Mouse (Mus musculus): ENCODE measurements around the gene Olfm2.

Gene Olfm2

DNA sequence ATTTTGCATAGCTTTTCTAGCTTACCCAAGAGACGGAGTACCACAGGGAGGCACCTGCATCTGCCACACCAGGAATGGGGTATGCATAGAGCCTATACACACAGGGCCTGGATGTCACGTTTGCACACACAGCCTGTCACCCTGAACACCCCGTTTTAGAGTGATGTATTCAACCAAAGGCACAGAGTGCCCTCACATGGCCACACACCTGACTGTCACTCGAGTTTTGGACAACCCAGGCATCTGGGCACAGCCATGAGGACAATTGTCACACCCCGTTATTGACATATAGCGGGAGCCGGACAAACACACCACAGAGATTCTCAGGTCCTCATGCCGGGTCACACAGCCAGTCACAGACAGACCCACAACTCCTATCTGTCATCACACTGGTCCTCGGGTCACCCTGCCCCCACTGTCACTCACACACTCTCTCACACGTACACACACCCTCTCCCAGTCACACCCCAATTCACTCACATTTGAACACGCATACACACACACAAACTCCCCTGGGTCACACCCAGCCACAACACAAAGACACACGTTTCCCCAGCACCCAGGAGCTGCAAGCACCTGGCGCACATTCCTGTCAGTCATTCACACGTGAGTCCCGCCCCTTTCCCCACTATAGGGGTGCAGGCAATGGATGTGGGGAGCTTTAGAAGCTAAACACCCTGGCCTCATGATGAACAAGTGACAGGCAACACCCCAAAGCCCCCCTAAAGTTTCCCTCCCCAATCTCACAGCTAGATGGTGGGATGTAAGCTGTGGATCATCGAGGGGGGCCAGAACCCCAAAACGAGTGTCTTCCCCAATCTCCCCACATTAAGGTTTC, 801 bp downstream of the Olfm2 start:
- no peak for DNase-seq (ENCODE audit: low spot score in 2 of 2)

DNA sequence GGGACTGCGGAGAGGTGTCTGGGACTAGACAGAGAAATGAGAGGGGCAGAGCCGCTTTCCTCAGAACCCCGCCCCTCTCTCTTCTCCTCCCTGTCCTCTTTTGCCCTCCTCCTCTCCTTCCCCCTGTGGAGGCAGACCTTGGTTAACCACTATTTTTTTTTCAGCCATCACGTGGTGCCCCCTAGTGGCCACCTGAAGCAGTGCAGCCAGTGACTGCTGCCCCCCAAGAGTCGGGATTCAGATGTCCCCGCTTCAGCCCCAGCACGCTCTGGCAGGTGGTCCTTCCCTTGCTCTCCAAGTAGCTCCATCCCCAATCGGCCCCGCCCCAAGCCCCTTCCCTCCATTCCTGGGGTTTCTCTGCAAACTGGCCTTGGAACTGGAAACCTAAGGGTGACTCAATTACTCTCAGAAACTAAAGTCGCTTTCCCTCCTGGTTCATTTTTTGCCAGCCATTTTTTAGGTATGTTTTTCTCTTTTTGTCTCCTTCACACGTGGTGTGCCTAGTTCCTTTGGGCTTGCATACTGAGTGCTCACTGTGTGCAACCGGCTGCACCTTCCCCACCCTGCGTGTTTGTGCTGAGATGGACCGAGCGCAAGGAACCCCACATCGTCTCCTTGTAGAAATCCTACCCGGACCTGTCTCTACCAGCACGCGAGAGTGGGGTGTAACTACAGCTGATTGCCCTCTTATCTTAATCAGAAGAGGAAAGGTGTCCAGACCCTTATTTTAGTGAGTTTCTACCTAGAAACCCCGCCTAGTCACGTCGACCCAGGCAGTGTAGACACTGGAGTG, 2.0 kb downstream of the Olfm2 start:
- peak in 1 of 2 experiments; percentile 50 for DNase-seq (ENCODE audit: low spot score in 2 of 2)

DNA sequence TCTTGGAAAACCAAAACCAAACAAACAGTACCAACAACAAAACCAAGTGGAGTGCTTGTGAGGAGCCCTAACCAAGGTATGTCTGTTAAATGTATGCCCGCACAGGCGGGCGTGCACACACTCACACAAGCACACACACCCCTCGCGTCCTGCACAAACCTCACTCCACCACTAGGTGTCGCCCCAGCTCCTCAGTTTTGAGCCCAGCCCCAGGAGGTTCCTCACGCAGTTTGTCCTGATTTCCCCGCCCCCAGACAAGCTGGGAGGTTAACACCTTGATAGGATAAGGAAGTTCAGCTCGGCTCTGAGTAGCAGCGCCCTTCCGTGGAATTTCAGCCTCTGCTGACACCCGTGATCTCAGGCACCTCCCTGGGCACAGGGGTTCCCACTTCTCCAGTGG, 5.7 kb downstream of the Olfm2 start:
- DNase-seq (ENCODE audit: low spot score in 2 of 2), result peak; percentile 70 to 84

DNA sequence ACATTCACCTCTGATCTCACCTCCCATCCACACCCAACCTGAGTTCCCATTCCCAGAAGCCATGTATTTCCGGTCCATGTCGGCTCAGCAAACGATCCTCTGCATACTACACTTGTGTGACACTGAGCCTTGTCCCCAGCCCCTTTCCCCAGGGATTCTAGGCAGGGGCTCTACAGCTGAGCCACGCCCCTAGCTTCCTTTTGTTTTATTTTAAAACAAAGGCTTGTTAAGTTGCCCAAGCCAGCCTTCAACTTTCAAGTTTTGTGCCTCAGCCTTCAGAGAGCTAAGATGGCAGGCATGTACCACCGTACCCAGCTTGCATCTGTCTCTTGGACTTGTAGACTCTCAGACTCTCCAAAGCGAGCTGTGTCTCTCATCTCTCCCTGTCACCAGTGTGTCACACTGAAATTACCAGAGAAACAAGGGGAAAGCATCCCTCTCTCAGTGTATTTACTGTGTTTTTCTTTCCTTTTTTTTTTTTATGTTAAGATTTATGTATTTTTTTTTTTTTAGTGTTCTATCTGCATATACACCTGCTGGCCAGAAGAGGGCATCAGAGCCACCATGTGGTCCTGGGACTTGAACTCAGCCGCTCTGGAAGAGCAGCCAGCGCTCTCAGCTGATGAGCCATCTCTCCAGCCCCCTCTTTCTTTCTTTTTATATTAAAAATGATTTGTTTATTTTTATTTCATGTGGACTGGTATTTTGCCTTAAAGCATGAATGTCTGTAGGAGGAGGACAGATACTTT, 7.7 kb downstream of the Olfm2 start:
- DNase-seq (ENCODE audit: low spot score in 2 of 2), result peak in 1 of 2 experiments; percentile 23

DNA sequence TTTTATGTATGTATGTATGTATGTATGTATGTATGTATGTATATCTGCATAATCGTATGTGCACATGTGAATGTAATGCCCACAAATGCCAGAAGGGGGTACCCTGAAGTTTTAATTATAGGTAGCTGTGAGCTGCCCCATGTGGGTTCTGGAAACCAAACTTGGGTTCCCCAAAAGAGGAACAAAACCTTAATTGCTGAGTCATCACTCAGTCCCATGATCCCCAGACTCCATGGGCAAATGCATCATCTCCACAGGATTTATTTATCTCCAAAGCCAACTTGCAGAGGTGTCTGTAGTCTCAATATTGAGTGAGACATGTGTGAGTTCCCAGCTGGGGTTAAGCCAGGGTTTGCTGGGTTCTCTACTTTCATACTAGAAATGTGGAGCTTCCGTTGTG, 8.9 kb downstream of the Olfm2 start:
- DNase-seq (ENCODE audit: low spot score in 2 of 2), result no peak

DNA sequence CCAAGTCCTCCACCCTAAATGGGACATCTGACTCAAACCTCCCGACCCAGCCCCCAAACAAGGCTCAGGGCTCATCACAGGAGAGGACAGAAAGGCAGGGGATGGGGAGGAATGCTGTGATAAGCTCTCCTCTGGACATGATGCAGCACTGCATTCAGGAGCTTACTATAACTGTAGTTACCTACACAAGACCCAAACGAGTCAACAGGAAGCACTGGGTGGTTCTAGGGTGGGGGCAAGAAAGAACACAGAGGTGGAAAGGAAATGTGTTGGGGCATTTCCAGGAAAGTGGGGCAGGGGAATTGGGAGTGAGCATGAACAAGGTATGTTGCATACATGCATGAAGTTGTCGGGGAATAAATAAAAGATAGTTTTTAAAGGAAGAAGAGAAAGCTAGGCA, 11.5 kb downstream of the Olfm2 start:
- no peak for DNase-seq (ENCODE audit: low spot score in 2 of 2)

DNA sequence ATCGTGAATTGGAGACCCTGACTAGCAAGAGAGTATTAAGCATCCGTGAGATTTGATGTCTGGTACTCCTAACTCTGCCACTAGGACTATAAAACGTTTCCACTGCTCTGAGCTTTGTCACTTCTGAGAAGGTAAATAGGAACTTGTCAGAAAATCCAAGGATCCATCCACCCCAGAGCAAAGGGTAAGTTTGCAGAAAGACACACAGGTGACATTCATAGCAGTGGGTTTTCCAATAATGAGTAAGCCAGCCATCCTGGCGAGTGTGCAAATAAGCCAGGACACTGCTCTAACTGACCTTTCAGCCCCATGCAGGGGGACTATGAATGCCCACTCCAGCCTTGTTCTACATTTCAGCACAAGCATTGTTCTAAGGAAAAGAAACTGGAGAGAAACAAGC, 14.4 kb downstream of the Olfm2 start:
- DNase-seq (ENCODE audit: low spot score in 2 of 2), result no peak

DNA sequence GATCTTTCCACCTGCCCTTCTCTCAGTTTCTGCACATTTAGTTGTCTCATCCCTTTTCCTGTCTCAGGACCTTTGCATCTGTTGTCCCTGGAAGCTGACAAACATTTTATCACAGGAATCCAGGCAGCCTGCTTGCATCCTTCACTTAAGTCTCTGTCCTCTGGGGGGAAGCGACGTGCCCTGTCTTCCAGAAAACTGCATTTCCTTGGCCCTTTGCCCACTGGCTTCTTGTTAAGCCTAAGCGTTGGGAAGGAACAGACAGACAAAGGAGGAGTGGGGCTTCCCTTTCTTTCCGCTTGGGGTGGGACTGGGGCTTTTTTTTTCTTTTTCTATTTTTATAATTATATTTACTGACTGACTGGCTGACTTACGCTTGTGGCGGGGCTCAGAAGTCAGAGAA, 16.7 kb downstream of the Olfm2 start:
- DNase-seq (ENCODE audit: low spot score in 2 of 2), result no peak

DNA sequence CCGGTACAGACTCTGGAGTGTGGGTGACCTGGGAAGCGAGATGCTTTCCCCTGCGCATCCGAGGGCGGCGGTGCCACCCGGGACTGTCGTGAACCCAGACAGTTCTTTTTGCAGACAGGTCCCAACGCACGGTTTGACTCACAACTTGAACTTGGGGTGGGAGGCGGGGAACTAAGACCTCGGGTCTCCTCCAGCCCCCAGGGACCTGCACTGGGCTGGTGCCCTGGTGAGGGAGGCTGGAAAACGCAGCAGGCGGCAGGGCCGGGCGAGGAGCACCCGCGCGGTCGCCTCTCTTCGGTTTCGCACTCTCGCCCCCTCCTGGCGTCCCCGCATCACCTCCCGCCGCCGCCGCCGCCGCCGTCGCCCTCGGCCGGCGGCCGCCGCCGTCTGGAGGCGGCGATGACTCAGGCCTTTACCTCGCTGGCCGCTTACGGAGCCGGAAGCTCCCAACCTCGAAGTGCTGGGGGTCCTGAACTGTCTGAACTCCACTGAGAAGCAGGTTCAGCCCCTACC, 18.5 kb downstream of the Olfm2 start:
- DNase-seq (ENCODE audit: low spot score in 2 of 2), result peak in 1 of 2 experiments; percentile 46

DNA sequence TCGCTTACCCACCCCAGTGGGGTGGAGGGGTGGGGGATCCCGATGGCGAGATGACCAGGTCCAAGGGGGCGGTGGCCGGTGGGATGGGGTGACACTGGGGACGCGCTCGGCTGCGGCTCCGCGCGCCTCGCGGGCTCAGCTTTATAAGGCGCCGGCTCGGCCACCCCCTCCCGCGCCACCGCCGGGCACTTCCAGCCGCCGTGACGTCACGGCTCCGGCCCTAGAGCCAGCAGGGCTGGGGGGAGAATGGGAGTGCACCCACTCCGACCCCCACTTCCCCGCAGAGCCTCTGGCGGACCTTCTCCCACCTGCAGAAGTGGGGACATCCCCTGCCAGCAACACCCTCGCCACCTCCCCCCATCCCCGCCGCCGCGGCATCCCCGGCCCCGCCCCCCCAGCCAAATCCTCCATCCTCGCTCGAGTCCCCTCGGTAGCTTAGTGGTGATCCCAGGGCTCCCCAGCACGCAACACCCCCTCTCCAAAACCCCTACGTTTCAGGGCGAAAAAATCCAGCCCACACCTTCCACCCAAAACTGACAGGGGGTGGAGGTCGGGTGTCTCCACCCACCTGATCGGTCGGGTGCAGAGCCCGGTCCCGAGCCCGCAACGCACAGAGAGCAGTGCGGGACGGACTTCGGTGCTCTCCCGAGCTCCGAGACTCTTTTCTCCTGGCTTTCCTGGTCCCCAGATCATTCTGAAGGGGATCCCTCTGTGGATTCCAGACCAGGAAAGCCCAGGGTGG, 19.1 kb downstream of the Olfm2 start:
- peak in 1 of 2 experiments; percentile 26 for DNase-seq (ENCODE audit: low spot score in 2 of 2)

DNA sequence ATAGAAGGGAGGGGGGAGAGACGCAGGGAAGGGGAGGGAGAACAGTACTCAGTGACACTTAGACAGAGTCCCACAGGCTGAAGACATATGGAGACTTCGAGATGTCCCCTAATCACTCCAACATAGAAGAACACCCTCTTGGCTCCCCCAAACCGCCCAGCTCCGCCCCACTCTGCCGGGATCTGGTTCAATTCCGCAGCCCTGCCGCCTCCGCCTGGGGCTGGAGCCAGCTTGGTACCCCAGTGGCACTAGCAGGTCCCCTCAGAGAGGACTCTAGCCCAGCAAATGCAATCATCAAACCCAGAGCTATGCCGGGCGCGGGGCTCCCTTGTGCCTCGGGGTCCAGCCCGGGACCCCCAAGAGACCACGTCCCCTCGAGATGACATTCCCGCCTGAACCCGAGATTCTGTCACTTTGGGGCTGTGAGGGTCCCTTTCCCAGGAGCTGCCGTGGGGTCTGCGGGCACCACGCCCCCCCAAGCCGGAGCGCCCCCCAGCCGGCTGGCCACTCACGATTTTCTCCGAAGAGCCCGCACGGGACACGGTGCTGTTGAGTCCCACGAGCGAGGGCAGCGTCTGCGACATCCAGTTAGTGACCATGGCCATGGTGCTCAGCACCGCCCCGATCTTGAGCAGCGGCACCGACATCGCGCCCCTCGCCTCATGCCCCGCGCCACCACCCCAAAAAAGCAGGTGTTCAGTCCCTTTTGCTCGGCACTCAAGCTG, 19.9 kb downstream of the Olfm2 start:
- DNase-seq (ENCODE audit: low spot score in 2 of 2), result no peak

DNA sequence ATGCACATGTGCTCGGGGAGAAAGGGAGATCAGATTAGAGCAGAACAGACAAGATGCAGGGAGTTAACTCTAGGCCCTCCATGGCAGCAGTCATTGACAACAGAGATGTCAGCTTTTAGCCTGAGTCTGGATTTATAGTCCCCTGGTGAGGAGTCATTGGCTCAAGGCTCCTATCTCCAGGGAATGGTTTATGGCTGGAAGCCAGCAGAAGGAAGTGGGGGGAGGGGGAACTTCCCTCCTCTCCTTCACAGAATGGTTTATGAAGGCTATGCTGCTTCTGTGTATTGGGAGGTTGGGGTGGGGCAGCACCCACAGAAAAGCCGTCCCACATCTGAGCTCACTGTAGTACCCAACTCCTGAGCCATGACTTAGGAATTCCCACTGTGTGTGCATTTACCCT, 24.6 kb downstream of the Olfm2 start:
- no peak for DNase-seq (ENCODE audit: low spot score in 2 of 2)

DNA sequence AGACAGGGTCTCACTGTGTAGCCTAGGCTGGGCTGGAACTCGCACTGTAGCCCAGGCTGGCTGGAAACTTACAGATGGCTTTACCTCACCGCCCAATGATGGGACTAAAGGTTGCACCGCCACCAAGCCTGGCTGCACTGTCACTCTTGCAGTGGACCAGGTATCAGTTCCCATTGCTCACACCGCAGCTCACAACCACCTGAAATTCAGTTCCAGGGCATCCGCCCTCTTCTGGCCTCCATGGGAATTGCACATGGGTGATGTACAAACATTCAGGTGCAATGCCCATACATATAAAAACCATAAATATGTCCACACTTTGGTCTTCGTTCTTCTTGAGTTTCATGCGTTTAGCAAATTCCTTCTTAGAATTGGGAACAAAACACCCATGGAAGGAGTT, 30.8 kb downstream of the Olfm2 start:
- no peak for DNase-seq (ENCODE audit: low spot score in 2 of 2)

DNA sequence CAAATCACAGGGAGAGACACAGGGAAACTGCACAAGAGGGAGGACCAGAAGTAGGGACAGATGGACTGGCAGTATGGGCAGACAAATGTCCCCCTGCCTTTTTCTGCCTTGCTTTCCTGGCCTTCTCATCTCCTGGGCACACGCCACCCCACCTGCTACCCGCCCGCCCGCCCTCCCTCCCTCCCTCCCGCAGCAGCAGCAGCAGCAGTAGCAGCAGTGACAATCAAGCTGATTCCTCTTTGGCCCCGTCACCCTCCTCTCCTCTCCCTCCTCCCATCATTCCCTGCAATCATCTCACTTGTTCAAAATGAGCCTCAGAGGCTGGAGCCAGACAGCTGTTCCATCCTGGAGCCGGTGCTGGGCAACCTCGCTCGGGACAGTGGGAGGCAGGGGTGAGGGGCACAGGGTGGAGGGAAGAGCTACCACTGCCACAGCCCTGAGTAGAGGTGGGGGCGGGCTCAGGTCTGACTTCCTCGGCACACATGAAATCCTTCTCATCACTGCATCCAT, 32.6 kb downstream of the Olfm2 start:
- peak in 1 of 2 experiments; percentile 28 for DNase-seq (ENCODE audit: low spot score in 2 of 2)

DNA sequence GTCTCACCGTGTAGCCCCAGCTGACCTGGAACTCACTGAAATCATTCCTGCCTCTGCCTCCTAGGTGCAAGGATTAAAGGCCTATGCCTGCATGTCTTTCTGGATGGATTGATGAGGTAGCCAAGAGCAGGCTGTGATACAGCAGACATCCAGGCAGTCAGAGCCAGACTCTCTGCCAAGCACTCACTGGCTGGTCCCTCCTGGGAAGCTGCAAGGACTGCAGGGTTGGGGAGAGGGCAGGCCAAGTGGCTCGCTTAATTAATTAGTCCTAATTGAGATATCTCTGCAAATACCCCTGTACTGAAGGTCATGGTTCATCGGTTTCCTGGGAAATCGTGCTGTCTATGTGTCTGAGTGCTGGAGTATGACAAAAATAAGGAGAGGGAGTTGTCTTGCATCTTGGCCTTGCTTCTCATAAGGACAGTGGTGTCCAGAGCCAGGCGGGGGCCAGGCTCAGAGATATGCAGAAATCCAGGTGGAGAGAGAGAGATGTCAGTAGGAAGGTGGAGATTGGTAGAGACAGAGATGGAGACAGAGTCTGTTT, 33.1 kb downstream of the Olfm2 start:
- no peak for DNase-seq (ENCODE audit: low spot score in 2 of 2)

DNA sequence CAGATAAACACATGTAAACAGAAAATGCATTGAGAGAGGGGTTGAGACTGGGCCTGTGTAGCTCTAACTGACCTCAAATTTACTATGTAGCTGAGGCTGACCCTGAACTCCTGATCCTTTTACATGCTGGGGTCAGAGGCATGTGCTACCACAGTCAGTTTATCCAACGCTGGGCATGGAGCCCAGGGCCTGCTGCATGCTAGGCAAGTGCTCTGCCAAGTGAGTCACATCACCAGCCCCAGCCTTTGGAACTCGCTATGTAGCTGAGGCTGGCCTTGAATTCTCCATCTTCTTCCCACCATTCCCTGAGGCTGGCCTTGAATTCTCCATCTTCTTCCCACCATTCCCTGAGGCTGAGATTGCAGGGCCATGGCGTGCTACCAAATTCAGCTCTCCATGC, 35.7 kb downstream of the Olfm2 start:
- DNase-seq (ENCODE audit: low spot score in 2 of 2), result no peak

DNA sequence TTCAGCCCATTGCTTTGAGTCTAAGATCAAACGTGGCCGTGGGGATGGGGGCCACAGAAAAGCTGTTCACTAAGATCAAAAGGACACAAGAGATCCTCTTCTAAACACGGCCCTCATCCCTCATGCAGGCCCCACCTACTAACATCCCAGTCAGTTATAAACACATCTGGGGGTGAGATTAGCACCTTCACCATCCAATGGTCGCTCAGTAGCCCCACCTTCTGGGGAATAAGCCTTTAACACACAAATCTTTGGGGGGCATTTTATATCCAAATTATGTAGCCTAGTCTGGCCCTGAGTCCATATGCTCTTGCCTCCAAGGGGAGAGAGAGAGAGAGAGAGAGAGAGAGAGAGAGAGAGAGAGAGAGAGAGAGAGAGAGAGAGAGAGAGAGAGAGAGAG, 40.2 kb downstream of the Olfm2 start:
- DNase-seq (ENCODE audit: low spot score in 2 of 2), result no peak

DNA sequence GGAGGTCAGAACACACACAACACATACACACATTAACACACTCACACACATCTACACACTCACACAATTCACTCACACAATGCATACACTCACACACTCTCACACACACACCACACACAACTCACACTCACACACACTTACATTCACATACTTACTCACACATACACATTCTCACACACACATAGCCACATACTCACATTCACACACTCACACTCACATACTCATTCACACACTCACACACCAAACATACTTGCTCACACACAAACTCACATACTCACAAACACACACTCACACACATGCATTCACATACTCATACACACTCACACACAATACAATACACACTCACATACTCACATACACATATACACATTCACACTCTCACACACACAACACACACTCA, 40.7 kb downstream of the Olfm2 start:
- DNase-seq (ENCODE audit: low spot score in 2 of 2), result no peak

DNA sequence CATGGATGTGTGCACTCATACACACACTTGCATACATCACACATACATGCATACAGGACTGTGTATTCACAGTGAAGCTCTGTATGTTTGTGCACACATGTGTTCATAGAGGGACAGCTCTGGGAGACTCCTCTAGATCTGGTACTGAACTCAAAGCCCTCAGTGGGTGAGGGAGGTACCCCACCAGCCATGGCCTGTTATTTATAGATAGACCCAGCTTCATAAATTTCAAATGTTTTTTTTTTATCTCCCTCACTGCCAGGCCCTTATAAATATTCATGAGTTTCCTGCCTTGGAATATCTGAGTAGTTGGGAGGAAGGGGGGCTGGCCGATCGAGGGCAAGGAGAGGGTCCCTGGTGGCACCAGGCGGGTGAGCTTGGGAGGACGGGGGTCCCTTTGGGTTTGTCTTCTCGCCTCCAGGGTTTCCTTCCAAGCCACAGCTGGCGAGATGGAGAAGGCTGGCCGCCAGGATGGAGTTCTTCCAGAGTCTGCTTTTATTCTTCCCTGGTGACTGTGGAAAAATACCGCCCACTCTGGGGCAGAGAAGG, 42.2 kb downstream of the Olfm2 start:
- no peak for DNase-seq (ENCODE audit: low spot score in 2 of 2)

DNA sequence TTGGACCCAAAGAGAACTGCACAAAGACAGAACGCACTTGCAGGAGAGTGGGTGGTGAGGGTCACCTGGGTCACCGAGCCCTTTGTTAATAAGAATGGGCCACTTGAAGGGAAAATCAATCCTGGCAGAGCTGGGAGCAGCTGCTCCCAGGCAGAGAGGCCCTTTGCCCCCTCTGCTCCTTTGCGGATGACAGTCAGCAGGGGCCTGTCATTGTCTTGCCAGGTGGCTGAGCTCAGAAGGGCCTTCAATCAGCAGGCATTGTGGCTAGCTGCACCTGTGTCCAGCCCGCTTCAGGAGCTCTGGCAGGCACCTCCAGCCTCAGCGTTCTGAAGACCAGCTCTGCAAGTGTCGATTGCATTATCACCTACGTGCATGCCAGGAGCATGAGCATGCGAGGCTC, 48.7 kb downstream of the Olfm2 start:
- no peak for DNase-seq (ENCODE audit: low spot score in 2 of 2)
